Mouse (Mus musculus): ENCODE measurements around the gene Xylb.
A peak's percentile ranks its signal among the peaks of the same experiment; 100 is the strongest.

Gene Xylb

DNA sequence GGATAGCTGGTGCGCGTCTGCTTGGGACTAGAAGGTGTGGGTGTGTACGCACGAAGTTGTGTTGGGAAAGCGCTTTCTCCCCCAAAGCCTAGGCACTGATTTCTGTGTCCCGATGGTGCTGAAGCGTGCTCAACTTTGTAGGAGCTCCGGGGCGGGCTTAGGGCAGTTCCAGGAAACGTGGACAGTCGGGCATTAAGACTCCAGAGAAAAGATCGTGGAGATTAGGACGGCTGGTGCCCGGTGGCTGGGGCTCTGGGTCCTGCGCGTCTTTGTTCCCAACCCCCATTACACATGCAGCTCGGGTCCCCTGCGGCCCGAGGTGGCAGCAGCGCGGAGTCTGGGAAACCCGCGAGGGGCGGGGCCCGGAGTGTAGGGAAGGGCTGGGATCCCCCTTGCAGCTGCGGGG is 46.1 kb downstream of the Xylb start:
- peak in 1 of 2 experiments; percentile 21 for DNase-seq

DNA sequence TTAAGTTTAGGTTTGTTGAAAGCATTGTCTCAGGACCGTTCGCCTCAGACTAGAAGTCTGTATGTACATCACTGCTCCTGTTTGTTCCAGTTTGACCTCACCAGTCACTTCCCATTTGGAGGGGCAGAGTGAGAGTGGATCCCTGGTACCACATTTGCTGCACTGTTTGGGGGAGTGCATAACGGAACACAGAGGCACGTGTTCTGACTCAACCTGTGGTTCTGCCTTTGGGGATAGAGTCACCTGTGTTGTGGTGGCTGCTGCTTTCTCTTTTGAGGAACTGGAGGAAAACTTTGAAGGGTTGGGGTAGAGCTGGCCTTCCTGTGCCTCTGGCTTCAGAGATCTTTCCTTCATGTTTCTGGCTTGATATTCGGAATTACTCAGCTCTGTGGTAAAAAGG is 46.9 kb downstream of the Xylb start:
- DNase-seq = no peak

DNA sequence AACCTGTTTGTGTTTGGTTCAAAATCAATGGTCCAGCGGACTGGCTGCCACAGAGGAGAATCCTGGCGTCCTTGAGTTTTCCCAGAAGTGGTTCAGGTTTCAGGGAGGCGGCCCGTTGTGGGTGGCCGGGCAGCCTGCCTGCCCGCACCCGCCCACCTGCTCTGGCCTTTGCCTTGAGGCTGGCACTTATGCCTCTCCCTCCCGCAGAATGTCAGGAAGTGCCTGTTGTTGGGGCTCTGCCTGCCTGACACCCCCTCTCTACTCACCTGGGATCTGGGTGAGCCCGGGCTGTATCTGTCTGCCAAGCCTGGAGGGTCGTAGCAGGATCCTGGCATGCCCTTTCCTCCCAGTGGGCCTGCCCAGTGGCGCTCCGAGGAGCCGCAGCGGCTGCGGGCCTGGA is 50.7 kb downstream of the Xylb start:
- DNase-seq = no peak

DNA sequence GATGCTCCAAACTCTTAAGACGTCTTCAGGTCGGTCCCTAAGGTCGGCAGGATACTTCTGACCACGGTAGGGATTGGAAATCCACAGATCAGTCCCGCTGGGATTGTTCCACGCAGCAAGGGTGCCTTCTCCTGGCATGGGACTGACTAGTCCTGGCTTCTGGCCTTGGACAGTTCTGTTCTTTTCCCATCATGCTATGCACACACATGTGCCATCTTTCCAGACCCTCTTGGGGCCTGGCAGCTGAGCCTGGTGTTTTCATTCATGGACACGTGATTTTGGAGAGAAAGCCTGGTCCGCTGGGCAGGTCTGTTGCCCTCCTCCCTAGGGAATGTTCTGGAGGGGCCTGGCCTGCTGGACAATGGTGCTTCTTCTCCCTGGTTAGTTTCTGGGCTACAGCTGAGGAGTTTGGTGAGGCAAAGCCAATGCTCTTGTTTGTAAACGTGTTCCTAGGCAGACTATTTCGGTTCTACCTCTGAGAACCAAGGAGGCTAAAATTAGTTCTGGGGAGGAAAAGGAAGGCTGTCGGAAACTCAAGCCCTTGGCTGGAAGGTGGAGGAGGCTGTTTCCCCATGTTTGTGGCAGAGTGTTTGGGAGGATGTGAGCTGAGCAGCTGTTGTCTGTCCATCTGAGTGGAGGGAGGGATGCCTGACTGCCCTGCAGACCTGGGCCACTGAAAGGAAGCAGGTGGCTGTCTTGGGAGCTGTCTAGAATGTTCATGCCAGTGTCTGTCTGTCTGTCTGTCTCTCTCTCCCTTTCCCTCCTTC is 51.9 kb downstream of the Xylb start:
- DNase-seq = no peak

DNA sequence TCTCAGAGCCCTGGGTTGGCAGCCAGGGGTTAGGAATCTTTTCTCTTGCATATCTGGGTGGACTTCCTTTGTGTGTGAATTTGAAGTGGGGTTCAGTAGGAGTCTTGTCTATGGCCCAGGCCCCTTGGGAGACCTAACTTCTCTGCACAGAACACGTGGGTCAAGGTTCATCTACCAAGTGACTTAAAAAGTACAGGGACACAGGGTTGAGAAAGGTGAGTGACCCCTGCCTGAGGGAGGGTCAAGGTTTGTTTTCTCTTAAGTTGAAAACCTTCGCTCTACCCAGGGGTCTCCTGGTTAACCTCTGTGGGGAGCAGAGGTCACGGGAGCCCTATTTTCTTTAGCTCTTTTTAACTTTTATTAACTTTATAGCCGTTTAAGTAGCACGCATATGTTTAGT is 52.7 kb downstream of the Xylb start:
- DNase-seq = no peak

DNA sequence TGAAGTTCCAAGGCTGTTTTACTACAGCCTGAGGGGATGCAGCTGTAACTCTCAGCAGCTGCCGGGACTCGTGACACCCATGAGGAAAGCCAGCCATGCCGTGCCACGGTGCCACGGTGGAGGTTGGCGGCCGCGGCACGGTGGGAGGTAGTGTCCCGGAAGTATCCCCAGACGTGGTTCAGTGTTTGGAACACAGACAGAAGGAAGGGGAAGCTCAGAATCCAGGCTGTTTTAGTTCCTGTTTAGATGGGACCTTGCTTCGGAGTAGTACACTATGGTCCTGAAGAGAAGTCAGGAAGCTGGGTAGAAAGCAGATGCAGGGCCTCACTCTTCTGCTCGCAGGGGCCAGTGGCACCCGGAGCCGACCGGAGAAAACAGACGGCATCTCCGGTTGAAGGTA is 60.8 kb downstream of the Xylb start:
- DNase-seq = no peak

DNA sequence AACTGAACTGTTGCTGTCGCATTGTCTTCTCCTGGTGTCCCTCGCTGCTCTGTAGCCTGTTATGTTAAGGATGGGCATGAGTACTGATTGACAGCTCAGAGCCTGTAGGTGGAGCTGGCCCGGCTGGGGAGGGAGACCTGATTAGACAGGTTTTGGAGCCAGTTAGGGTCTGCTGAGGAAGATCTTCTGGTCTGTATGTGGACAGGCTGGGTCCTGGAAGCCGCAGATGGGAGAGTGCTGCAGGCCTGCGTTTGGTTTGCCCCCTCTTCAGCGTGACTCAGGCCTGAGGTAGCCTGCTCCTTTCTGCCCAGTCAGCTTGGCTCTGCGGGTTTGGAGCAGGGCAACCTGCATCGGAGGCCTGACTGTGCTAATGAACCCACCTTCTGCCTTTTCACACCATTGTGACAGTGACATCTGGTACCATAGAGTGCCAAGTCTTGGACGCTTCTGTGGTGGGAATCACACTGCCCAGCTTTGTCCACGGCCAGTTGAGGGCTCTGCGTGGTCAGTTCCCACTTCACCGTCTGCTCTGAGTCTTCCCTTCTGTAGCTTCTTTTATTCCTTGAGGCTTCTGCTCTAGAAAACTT is 62.8 kb downstream of the Xylb start:
- DNase-seq = no peak

DNA sequence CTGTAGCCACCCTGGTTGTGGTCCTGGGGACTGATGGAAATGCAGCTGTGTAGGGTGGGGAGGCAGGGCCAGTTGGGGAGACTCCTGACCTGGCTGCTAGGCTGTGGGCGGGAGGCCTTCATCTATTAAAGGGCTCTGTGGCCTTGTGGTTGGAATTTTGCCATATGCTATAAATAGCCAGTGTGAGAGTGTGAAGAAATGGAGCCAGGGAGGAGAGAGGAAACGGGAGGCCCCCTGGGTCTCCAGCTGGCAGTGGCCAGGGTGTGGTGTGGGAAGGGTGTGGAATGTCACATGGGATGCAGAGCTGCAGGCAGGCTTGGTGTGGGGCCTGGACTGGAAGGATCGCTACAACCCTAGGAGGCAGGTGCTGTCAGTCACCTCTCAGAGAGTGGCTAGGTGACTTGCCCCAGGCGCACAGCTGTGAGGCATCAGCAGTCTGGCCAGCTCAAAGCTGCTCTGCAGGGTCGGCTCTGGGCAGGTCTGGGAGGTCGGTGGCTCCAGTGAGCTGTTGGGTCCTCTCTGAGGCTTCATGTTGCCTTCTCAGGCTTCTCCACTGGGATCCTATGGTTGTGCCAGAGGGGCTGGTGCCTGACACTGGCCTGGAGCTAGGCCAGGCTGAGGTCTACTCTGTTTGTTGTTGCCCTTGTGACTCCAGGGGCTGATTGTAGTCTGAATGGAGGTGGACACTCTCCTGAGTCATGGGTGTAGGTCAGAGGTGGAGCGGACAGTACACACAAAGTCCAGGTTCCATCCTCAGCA is 68.2 kb downstream of the Xylb start:
- DNase-seq = no peak

DNA sequence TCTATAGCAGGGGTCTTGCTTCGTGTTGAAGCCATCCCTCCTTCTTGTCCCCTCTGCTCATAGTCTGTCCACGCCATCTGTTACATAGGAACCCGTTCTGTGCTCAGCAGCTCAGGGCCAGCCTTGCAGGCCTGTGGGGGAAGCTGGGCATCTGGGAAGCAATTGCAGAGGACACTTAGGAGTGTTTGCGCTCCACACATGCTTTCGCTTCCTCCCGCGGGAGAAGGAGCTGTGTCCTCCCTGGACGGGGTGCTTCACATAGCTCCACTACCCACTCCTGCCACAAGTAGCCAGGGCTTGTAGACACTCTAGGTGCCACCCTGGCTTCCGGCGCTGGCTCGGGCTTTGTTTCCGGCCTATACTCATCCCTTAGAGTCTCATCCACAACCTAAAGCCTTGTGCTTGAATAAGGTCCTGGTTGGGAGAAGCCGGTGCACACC is 68.8 kb downstream of the Xylb start:
- DNase-seq = no peak

DNA sequence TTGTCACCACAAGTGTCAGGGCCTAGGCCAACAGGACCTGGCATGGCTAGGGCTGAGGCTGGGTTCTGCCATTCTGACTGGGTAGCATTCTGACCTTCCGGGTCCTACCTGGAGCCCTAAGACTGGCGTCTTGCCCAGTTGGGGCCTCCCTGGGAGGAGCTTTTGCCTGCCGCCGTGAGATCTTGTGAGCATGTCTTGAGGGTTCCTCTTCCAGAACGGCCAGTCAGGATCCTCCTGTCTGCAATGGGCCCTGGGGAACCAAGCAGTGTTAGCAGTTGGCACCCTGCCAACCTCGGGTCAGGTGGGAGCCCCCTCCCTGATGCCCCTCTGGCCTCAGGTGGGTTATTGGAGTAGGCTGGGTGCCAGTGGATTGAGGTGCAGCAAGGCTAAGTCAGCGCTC is 69.3 kb downstream of the Xylb start:
- DNase-seq = no peak

DNA sequence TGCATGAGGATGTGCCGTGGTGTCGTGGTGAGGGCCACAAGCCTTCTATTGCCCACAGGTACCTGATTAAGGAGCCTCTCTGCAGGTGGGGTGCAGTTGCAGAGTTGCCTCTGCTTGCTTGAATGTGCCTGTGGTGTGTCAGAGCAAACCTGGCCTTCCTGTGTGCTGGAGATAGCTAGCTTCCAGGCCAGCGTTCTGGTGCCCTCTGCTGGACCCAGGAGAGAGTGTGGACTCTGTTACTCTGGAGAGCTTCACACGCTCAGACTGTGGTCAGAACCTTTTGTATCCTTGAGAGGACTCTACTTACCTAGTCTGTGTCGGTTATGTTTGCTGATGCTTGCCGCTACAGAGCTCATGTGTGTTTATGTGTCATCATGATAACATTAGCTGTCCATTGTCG is 73.1 kb downstream of the Xylb start:
- peak; percentile 34 to 39 for DNase-seq

DNA sequence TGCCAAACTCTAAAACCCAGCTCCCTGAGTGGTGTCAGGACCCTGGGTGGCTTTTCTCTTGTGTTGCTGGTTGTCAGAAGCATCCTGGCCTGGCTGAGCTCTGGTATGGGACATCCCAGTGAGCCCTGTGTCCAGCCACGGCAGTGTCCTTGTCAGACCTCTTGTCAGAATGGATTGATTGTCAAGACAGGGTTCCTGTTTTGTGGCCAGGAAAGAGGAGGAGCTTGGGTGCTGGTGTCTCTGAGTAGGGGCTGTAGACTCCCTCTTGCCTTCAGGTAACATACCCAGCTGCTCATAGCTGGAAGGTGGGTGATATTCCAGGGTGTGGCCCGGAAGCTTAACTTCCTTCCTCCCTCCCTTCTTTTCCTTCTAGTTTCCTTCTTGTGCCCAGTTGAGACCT is 78.7 kb downstream of the Xylb start:
- no peak for DNase-seq

DNA sequence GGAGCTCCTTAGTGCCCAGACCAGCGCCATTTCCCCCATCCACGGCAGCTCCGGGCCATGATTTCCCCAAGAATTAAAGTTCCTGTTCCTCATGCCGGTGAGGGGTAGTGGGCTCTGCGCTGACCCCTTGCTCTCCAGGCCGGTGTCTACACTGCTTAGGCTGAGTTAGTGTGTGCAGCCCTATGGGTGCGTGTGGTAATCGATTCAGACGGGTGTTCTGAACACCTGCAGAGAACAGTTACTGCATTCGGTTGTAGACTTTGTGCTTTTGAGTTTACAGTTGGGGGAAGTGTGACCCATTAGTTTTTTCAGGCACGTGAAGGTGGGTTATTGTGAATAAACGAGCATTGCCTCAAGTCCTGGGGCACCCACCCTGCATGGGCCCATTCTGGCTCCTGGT is 80.9 kb downstream of the Xylb start:
- no peak for DNase-seq

DNA sequence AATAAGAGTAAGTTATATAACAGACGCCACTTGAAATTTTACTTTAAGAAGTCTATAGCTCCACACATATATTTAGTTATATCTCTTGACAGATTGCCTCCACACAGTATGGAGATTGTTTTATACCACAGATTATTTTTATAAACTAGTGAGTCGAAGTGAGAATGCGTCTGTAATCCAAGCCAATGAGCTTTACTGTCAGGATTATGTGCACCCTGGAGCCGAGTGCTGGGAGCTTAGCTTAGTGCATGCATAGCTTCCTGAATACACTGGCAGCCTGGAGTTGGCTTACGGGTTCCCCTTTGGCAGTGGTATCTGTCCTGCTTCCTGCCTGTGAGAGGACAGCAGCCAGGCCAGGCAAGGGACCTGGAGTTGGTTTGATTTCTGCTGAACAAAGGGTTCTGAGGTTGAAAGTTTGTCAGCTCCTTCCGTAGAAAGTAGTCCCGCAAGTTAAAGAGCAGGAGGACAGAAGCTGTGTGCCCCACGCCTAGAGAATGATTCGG is 81.4 kb downstream of the Xylb start:
- no peak for DNase-seq

Measured in thymus, adult 18-20 months (tissue).